Mouse (Mus musculus) neural tube, embryonic 10.5 days (tissue): Measurements from ENCODE around the gene Ttyh3.
"Not testable (repeated sequence)": the region's sequence is repeated elsewhere in the genome, so short reads cannot be mapped to it uniquely, and the experiment has no call there.

Experiments used
- DNase-seq: peaks from one replicate; pipeline ENCODE4 v3.0.0-alpha.2; 2017; ENCODE audit warnings: low spot score; ENCODE audit errors: extremely low spot score

Gene Ttyh3

GRCm38 (mm10) chr5:140648519-140649100 lies at the start of gene Ttyh3:
Ttyh3 (minus strand) TSS chr5:140649031.
- DNase-seq: no peak

DNA sequence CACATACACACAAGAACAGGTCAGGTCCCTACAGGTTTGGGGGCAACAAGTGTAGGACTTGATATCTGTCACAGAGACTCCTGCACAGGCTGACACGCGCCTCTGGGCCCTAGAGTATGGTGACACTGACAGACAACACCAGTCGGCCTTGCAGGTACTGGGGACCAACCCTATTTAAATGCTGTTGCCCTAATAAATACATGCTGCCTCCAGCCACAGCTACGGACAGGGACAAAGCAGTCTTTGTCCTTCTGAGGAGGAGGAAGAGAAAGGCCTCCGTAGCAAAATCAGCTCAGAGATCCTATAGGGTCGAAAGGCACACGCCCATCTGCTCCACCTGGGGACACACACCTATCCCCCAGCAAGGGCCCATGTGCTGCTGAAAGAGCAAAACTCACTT lies 47.2 kb upstream of the Ttyh3 start:
- no peak for DNase-seq

DNA sequence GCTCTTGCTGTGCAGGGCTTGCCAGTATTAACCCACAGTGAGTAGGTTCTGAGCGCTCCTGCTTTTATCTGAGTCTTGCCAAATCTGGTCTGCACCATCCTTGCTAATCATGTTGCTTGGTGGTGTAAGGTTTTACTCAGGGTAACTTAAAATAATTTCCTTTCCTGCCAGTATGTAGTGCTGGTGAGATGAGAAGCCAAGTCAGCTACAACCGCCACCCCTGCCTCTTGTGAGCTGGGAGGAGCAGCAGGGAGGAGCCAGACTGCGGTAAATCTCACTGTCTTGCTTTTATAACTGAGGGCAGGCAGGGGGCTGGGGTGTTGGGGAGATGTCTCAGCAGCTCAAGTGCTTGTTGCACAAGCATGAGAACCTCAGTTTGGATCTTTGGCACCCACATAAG lies 39.6 kb upstream of the Ttyh3 start:
- no peak for DNase-seq

DNA sequence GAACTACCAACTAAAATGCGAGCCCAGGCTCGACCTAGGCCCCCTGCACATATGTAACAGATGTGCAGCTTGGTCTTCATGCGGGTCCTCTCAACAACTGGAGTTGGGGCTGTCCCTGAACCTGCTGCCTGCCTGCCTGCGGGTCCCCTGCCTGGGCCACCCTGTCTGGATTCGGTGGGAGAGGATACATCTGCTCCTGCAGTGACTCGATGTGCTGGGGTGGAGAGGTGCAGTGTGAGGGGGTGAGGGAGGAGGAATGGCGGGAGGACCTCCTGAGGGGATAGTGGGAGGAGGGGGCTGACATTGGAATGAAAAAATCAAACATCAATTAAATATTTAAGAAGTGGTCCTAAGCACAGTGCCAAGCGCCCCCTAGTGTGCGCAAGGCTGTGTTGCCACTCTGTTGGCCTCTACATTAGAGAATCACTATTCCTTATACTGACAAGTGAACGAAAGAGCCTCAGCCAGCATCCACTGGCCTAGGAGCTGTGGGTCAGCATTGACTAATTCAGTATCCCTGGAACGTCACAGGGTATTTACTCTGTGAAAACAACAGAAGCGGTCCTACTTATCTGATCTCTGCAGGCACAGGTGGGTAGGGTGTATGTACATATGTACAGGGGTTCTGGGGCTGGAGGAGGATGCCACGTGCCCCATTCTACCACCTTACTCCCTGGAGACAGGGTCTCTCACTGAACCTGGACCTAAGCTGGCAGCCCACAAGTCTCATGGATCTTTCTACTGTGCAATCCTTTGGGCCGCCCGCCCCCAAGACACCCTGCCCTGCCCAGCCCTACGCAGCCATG lies 35.7 kb upstream of the Ttyh3 start:
- peak; percentile 29 for DNase-seq

DNA sequence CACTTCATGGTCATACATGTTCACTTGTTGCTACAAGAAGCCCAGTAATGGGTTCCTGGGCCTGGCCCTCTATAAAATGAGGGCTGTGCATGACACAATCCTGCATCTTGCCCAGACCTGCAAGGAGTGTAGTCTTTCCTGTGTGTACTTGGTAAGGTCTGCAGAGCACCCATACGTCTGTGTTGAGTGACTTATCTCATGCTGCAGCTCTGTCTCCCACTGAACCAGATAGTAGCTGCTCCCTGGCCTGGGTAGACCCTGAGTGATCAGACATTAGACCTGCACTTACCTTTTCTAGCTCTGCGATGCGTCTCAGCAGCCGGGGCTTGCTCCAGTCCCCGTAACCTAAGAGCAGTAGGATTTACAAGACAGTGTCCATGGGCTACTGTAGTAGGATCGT lies 33.3 kb upstream of the Ttyh3 start:
- no peak for DNase-seq

DNA sequence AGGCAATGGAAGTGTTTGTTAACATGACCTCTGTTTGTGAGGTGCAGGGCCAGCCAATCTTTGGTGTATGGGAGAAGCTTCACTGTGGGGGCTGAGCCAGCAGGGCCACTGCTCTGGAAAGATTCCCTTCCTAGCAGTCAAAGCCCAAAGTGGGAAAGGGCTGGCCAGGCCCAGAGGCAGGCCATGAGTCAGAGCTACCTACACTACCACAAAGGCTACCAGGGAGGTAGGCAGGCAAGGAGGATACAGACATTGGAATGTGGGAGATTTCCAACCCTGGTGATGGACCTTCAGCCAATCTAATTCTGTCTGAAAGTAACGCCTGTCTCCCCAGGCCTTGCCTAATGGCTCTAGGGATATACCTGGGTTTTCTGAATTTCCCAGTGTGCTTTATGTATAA lies 32.1 kb upstream of the Ttyh3 start:
- DNase-seq: no peak

DNA sequence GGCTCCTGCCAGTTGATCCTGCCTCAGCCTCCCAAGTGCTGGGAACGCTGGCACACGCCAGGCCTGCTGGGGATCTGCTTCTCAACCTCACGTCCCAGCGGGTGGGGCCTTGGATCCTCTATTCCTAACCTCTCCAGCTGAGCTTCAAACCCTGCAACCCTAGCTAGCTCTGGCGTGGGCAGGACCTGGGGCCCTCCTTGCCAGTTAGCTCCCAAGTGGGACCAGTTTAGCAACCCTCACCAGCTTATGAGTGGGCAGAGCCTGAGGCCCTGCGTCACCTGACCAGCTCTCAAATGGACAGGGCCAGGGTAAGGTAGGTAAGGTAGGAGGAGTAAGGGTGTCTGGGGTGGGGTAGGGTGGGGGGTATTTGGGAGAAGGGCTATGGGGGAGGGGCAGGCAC lies 31.2 kb upstream of the Ttyh3 start:
- DNase-seq: no peak

- no peak for DNase-seq
Observed at GRCm38 (mm10) chr5:140677137-140677536, 28.3 kb upstream of the Ttyh3 start.

- DNase-seq: no peak
Observed at GRCm38 (mm10) chr5:140675640-140676039, 26.8 kb upstream of the Ttyh3 start.

DNA sequence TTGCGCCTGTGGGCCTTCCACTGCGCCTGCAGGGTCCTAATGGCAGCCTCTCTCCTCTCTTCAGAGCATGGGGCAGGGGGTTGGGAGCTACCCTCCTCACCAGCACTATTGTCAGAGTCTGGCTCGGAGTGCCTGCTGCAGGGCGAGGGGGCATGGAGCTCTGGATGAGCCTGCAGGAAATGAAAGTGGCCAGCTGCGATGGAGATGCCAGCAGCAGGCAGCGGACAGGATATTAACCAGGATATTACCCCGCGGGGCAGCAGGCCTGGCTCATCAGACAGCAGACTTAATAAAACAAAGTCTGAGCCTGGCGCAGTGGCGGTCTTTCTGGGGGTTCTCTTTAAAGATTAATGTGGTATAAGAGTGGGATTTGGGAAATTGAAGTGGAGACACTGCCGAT lies 26.2 kb upstream of the Ttyh3 start:
- no peak for DNase-seq

- DNase-seq: no peak
Observed at GRCm38 (mm10) chr5:140674036-140674435, 25.2 kb upstream of the Ttyh3 start.

DNA sequence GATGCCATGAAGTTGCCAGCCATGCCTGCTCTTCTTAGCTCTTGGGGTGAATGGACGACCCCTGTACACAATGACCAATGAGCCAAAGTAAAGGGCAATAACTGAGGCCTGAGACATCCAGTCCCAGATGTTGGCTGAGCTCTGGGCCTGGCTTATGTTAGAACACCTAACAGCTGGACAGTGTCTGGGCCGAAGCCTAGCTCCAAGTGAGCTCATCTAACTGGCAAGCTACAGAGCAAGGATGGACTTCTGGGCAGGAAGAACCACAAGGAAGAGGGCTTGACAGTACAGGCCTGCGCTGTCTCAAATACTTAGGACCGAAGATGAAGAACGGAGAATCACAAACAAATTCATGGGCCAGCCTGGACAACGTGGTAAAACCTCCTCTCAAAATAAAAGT lies 23.8 kb upstream of the Ttyh3 start:
- not testable (repeated sequence) for DNase-seq

DNA sequence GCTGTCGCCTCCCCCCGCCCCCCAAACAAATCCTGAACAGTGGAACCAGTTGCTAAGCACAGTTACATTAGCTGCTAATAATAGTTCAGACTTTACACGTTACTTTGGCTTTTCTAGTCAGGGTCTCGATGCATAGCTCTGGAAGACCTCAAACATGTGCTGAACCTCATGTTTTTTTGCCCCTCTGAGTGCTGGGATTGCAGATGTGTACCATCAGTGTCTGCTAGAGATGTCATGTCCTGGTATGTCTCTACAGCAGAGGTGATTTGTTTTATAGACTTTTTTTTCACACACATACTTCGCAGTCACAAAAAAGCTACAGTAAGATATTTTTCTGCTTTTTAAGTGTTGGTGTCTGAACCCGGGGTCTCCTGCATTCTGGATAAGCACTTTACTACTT lies 23.3 kb upstream of the Ttyh3 start:
- no peak for DNase-seq

- DNase-seq: peak; percentile 45
Observed at GRCm38 (mm10) chr5:140663621-140664180, 14.9 kb upstream of the Ttyh3 start.

DNA sequence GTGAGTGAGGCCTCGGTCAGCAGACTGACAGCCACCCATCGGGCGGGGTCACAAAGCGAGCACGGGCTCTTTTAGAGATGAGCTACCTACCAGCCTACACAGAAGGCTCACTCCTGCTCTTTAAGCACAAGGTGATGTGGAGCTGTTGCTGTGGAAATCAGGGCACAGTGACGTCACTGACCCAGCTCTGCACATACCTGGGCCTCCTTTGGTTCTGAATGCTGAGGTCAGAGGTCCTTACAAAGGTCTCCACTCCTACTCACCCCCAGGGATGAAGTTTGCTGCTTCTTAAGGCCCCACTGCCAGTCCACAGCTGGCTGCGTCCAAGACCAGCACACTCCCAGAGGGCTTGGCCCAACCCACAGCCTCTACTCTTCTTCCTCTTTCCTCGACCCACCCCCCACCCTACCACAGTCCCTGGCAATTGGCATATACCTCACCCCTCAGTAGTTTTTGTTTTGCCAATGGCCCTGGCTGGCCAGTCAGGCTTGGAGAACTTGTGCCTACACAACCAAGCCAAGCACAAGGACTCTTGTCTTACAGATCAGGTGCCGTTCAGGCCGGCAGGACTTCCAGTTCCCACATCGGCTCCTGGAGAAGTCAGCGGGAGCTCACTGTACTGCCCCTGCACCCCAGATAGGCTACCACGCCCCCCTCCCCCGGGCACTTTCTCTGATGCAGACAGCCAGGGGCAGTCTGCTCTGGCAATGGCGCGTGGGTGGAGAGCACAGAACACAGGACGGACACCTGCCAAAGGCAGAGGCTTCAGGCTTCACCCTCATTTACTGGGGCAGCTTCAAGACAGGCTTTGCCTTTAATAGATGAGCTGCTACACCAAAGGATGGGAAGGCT lies 14.1 kb upstream of the Ttyh3 start:
- DNase-seq: no peak

- no peak for DNase-seq
Observed at GRCm38 (mm10) chr5:140661875-140662643, 13.2 kb upstream of the Ttyh3 start.

DNA sequence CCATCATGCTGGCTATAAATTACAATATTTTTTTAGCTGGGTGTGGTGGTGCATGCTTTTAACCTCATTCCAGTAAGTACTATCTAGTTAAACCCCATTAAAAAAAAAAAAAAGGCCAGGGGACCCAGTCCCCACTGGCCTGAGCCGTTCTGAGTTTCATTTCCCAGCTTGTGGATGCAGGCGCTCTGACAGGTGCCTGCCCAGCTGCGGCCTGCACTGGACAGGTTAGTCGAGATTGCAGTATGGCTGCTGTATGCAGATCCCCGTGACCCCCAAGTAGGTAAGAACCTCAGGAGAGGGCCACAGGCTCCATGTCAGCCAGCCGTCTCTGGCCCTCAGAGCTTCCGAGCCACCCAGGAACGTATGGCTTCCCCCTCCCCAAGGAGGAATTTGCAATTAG lies 12.6 kb upstream of the Ttyh3 start:
- no peak for DNase-seq

GRCm38 (mm10) chr5:140660398-140660797 lies 11.6 kb upstream of the Ttyh3 start:
- DNase-seq: no peak

- no peak for DNase-seq
Observed at GRCm38 (mm10) chr5:140659607-140660272, 10.9 kb upstream of the Ttyh3 start.

- DNase-seq: no peak
Observed at GRCm38 (mm10) chr5:140654096-140654845, 5.4 kb upstream of the Ttyh3 start.
